Mouse (Mus musculus): Measurements from ENCODE around the gene Sag.

GRCm38 (mm10) chr1:87876065-87876464 is 72.6 kb downstream of the Sag start:
- TF ChIP-seq TAL1 (IDR thresholded peaks at IDR 0.05; ENCODE audit: low read length), result no peak
- TF ChIP-seq GATA1 (IDR thresholded peaks at IDR 0.05; ENCODE audit: low read length), result no peak

All from erythroblast, embryonic 14.5 days (primary cell).